Mouse (Mus musculus) limb, embryonic 13.5 days (tissue): Measurements from ENCODE around the gene Nudt19. TPM values are rescaled to one million over a fixed set of nuclear protein-coding genes. Genes with fewer than 3 reads are reported as not detected.
A peak's percentile ranks its signal among the peaks of the same experiment; 100 is the strongest.

Source experiments
- ATAC-seq: fragments of 200-750 bp; cut with Nextera tagmentation; 2 replicates; pipeline ENCODE4 v1.8.0; 2017; ENCODE audit warnings: low read depth, moderate number of reproducible peaks, moderate TSS enrichment; ENCODE audit not compliant: low FRiP score
- H3K27ac ChIP-seq: fragments of 300-500 bp; sonication (generic); 2 replicates; pipeline ENCODE4 v1.5.1; 2015; ENCODE audit warnings: inconsistent platforms, mild to moderate bottlenecking, moderate library complexity
- H3K27me3 ChIP-seq: fragments of 300-500 bp; sonication (generic); 2 replicates; pipeline ENCODE4 v1.6.1; 2015; ENCODE audit warnings: mild to moderate bottlenecking, inconsistent platforms
- H3K36me3 ChIP-seq: fragments of 300-500 bp; sonication (generic); 2 replicates; pipeline ENCODE4 v1.6.1; 2015; ENCODE audit warnings: inconsistent platforms, mild to moderate bottlenecking, moderate library complexity
- H3K4me1 ChIP-seq: fragments of 300-500 bp; sonication (generic); 2 replicates; pipeline ENCODE4 v1.6.1; 2015; ENCODE audit warnings: inconsistent platforms
- H3K4me2 ChIP-seq: fragments of 300-500 bp; sonication (generic); replicated peaks from 2 replicates; pipeline ENCODE4 v1.6.1; 2015; ENCODE audit warnings: inconsistent platforms, mild to moderate bottlenecking, moderate library complexity
- H3K4me3 ChIP-seq: fragments of 300-500 bp; sonication (generic); 2 replicates; pipeline ENCODE4 v1.5.1; 2015; ENCODE audit warnings: moderate library complexity, mild to moderate bottlenecking, inconsistent platforms
- H3K9ac ChIP-seq: fragments of 300-500 bp; sonication (generic); 2 replicates; pipeline ENCODE4 v1.6.1; 2015; ENCODE audit warnings: mild to moderate bottlenecking, inconsistent platforms
- H3K9me3 ChIP-seq: fragments of 300-500 bp; sonication (generic); 2 replicates; pipeline ENCODE4 v1.6.1; 2016; ENCODE audit warnings: inconsistent platforms
- WGBS: fragments of 180-500 bp; shearing (Covaris S2); methylation state at CpG from one replicate; pipeline ENCODE4 v1.1.7; 2015; 5-methylcytosine and 5-hydroxymethylcytosine counted together
- polyA plus RNA-seq: library from polyadenylated mRNA; unstranded; fragments of >200 nt; fragmentation: Nextera tagmentation; extraction: Ambion mirVana; gene quantifications from 2 replicates; pipeline ENCODE4 v1.2.1, GENCODE M21; 2015

Nudt19 gene
- 42.5 and 47.5 TPM in 2 replicates for polyA plus RNA-seq

DNA sequence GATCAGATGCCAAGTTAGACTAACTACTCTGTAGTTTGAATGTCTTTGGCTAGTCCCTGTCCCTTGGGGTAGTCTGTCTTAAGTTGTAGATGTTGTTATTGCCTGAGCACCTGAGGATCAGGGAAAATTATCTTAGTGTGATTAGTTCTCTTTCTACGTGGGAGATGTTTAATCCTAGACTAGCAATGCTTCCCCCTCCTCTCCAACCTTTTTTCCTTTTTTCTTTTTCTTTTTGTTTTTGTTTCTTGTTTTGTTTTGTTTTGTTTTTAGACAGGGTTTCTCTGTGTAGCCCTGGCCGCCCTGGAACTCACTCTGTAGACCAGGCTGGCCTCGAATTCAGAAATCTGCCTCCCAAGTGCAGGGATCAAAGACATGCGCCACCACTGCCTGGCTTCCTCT, at the start of gene Nudt19:
TSS of gene Nudt19 (minus strand) at position 100 of the 399 bp plus-strand sequence.
- Histone ChIP-seq H3K36me3 (no peaks in the 10 kb centered on the region), H3K27ac (peak within 1 kb of the TSS; percentile 92), H3K4me1 (peaks cover 13% of the 10 kb centered on the region), H3K9me3 (no peaks in the 10 kb centered on the region), H3K4me3 (peak within 1 kb of the TSS; percentile 72), H3K4me2 (peak within 1 kb of the TSS; percentile 91), H3K27me3 (no peaks in the 10 kb centered on the region), H3K9ac (peak within 1 kb of the TSS; percentile 92)
- no peak for ATAC-seq
- WGBS, result 67% methylated on average over 4 of the region's 4 CpGs

DNA sequence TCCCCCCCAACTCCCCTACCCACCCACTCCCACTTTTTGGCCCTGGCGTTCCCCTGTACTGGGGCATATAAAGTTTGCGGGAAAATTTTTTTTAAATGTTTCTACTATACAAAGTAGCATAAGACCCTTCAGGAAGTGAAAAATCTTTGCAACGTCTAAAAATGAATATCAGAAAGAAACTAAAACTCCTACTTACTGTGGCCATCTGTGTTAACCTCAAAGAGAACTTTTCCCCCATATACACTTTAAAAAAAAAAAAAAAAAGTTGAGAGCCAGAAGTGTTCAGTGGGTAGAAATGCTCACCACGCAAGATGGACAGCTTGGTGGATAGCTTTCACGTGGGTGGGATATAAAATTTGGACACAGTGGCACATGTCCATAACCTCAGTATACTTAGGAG, 46.7 kb upstream of the Nudt19 start:
- no peak overlapping the region for H3K27ac ChIP-seq
- H3K4me1 ChIP-seq, result no peaks in the 10 kb centered on the region
- 93% methylated on average over 5 of the region's 5 CpGs for WGBS
- ATAC-seq, result no peak
- H3K4me3 ChIP-seq, result no peak overlapping the region
- H3K9ac ChIP-seq, result no peak overlapping the region
- no peak overlapping the region for H3K4me2 ChIP-seq
- H3K36me3 ChIP-seq, result peaks cover 77% of the 10 kb centered on the region
- H3K27me3 ChIP-seq, result no peaks in the 10 kb centered on the region
- H3K9me3 ChIP-seq, result no peaks in the 10 kb centered on the region

GRCm38 (mm10) chr7:35601106-35601505, 45.0 kb upstream of the Nudt19 start:
- H3K9ac ChIP-seq, result no peak overlapping the region
- WGBS, result 93% methylated on average over 6 of the region's 6 CpGs
- H3K27ac ChIP-seq, result no peak overlapping the region
- H3K9me3 ChIP-seq, result no peaks in the 10 kb centered on the region
- H3K4me1 ChIP-seq, result no peaks in the 10 kb centered on the region
- no peaks in the 10 kb centered on the region for H3K27me3 ChIP-seq
- H3K36me3 ChIP-seq, result peaks cover 75% of the 10 kb centered on the region
- no peak overlapping the region for H3K4me3 ChIP-seq
- ATAC-seq, result no peak
- no peak overlapping the region for H3K4me2 ChIP-seq

DNA sequence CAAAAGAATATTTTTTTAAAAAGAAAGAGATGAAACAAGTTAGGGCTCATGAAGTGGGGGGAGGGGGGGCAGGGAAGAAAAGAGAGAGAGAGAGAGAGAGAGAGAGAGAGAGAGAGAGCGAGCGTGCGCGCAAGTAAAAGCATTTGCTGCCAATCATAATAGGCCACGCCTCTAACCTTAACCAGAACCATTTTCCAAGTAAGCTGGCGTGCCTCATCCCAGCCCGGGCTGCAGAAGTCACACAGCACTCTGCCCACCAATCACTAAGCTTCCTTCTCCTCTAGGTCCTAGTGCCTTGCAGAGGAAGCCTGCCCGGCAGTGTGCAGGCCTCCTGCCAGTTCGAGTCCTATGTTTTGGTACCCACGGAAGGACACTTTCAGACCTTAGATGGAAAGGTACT, 43.9 kb upstream of the Nudt19 start:
- no peak for ATAC-seq
- H3K9ac ChIP-seq, result no peak overlapping the region
- no peak overlapping the region for H3K4me2 ChIP-seq
- no peaks in the 10 kb centered on the region for H3K27me3 ChIP-seq
- H3K9me3 ChIP-seq, result no peaks in the 10 kb centered on the region
- H3K4me3 ChIP-seq, result no peak overlapping the region
- H3K27ac ChIP-seq, result no peak overlapping the region
- 88% methylated on average over 10 of the region's 10 CpGs for WGBS
- H3K4me1 ChIP-seq, result no peaks in the 10 kb centered on the region
- H3K36me3 ChIP-seq, result peaks cover 78% of the 10 kb centered on the region

- Histone ChIP-seq H3K4me3 (no peak overlapping the region), H3K27ac (no peak overlapping the region), H3K9ac (no peak overlapping the region), H3K27me3 (no peaks in the 10 kb centered on the region), H3K9me3 (no peaks in the 10 kb centered on the region), H3K4me1 (no peaks in the 10 kb centered on the region), H3K4me2 (no peak overlapping the region), H3K36me3 (peaks cover 81% of the 10 kb centered on the region)
- no peak for ATAC-seq
- 88% methylated on average over 9 of the region's 9 CpGs for WGBS
Measured at GRCm38 (mm10) chr7:35599492-35599891, 43.4 kb upstream of the Nudt19 start.

GRCm38 (mm10) chr7:35594311-35594710, 38.2 kb upstream of the Nudt19 start:
- WGBS, result 89% methylated on average over 5 of the region's 5 CpGs
- no peaks in the 10 kb centered on the region for H3K27me3 ChIP-seq
- H3K4me1 ChIP-seq, result peaks cover 25% of the 10 kb centered on the region
- no peak overlapping the region for H3K4me2 ChIP-seq
- no peak overlapping the region for H3K4me3 ChIP-seq
- no peak for ATAC-seq
- H3K9ac ChIP-seq, result no peak overlapping the region
- no peak overlapping the region for H3K27ac ChIP-seq
- H3K36me3 ChIP-seq, result peaks cover 66% of the 10 kb centered on the region
- no peaks in the 10 kb centered on the region for H3K9me3 ChIP-seq

GRCm38 (mm10) chr7:35590731-35591191, 34.7 kb upstream of the Nudt19 start:
- peak overlapping the region; percentile 93 for H3K27ac ChIP-seq
- peak overlapping the region; percentile 41 for H3K4me2 ChIP-seq
- no peak overlapping the region for H3K4me3 ChIP-seq
- peaks cover 48% of the 10 kb centered on the region for H3K4me1 ChIP-seq
- H3K27me3 ChIP-seq, result no peaks in the 10 kb centered on the region
- H3K9ac ChIP-seq, result no peak overlapping the region
- no peaks in the 10 kb centered on the region for H3K9me3 ChIP-seq
- ATAC-seq, result peak; percentile 71
- peaks cover 38% of the 10 kb centered on the region for H3K36me3 ChIP-seq
- WGBS, result 31% methylated on average over 10 of the region's 10 CpGs

DNA sequence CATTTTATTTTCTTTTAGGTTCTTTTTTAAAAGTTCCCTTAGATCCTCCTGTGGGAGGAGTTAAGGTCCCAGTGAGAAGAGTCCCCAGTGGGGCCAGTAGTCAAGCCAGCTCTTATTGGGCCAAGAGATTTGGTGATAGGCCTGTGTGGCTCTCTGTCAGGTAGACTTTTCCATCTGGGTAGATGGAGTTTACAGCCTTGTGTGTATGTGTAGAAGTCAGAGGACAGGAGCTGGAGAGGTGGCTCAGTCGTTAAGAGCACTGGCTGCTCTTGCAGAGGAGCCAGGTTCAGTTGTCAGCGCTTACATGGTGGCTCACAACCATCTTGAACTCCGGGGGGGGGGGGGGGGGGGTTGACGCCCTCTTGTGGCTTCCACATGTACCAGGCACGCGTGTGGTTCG, 33.4 kb upstream of the Nudt19 start:
- Histone ChIP-seq H3K27ac (no peak overlapping the region; the same call in 1 of the 2 replicates), H3K4me2 (0 out of 2 replicates have a peak overlapping the region, but pooled peaks have one; percentile 3), H3K4me1 (peaks cover 50% of the 10 kb centered on the region), H3K9me3 (no peaks in the 10 kb centered on the region), H3K9ac (no peak overlapping the region), H3K27me3 (peaks cover 7% of the 10 kb centered on the region), H3K36me3 (peaks cover 26% of the 10 kb centered on the region), H3K4me3 (no peak overlapping the region)
- WGBS, result 73% methylated on average over 7 of the region's 7 CpGs
- no peak for ATAC-seq

GRCm38 (mm10) chr7:35588680-35589428, 32.8 kb upstream of the Nudt19 start:
- no peaks in the 10 kb centered on the region for H3K9me3 ChIP-seq
- peaks cover 13% of the 10 kb centered on the region for H3K27me3 ChIP-seq
- peaks cover 22% of the 10 kb centered on the region for H3K36me3 ChIP-seq
- peaks cover 57% of the 10 kb centered on the region for H3K4me1 ChIP-seq
- no peak overlapping the region for H3K4me3 ChIP-seq
- no peak overlapping the region for H3K9ac ChIP-seq
- no peak for ATAC-seq
- 82% methylated on average over 9 of the region's 9 CpGs for WGBS
- H3K4me2 ChIP-seq, result 0 out of 2 replicates have a peak overlapping the region, but pooled peaks have one; percentile 7
- peak overlapping the region; percentile 28; the same call in 1 of the 2 replicates for H3K27ac ChIP-seq

GRCm38 (mm10) chr7:35587728-35588127, 31.6 kb upstream of the Nudt19 start:
- no peak overlapping the region for H3K4me3 ChIP-seq
- H3K36me3 ChIP-seq, result peaks cover 11% of the 10 kb centered on the region
- H3K4me2 ChIP-seq, result peak overlapping the region; percentile 99
- peaks cover 24% of the 10 kb centered on the region for H3K27me3 ChIP-seq
- no peaks in the 10 kb centered on the region; the same call in 1 of the 2 replicates for H3K9me3 ChIP-seq
- H3K4me1 ChIP-seq, result peaks cover 59% of the 10 kb centered on the region
- WGBS, result 72% methylated on average over 5 of the region's 5 CpGs
- H3K9ac ChIP-seq, result no peak overlapping the region; the same call in 1 of the 2 replicates
- no peak overlapping the region for H3K27ac ChIP-seq
- no peak for ATAC-seq

- peak overlapping the region; percentile 92 for H3K9ac ChIP-seq
- 22% methylated on average over 15 of the region's 15 CpGs for WGBS
- peaks cover 56% of the 10 kb centered on the region for H3K4me1 ChIP-seq
- no peaks in the 10 kb centered on the region; the same call in 1 of the 2 replicates for H3K9me3 ChIP-seq
- H3K27me3 ChIP-seq, result peaks cover 31% of the 10 kb centered on the region
- H3K36me3 ChIP-seq, result peaks cover 3% of the 10 kb centered on the region
- peak overlapping the region; percentile 88 for H3K4me3 ChIP-seq
- H3K4me2 ChIP-seq, result peak overlapping the region; percentile 99
- peak overlapping the region; percentile 88 for H3K27ac ChIP-seq
- no peak for ATAC-seq
Measured at GRCm38 (mm10) chr7:35586906-35587445, 30.9 kb upstream of the Nudt19 start.
